Mouse (Mus musculus) liver, embryonic 16.5 days (tissue): ENCODE results near the gene 1700001C19Rik. TPM values are rescaled to one million over a fixed set of nuclear protein-coding genes. Genes with fewer than 3 reads are reported as not detected.
A peak's percentile ranks its signal among the peaks of the same experiment; 100 is the strongest.

Experiments
- ATAC-seq: fragments of 200-750 bp; cut with Nextera tagmentation; 2 replicates; pipeline ENCODE4 v1.8.0; 2017; ENCODE audit warnings: low read depth, mild to moderate bottlenecking, moderate number of reproducible peaks, moderate library complexity
- H3K27ac ChIP-seq: fragments of 300-500 bp; sonication (generic); 2 replicates; pipeline ENCODE4 v1.5.1; 2014; ENCODE audit warnings: mild to moderate bottlenecking, low read length
- H3K27me3 ChIP-seq: fragments of 300-500 bp; sonication (generic); 2 replicates; pipeline ENCODE4 v1.6.1; 2014; ENCODE audit warnings: low read depth, low read length, mixed read lengths; ENCODE audit not compliant: control insufficient read depth, insufficient read depth
- H3K36me3 ChIP-seq: fragments of 300-500 bp; sonication (generic); 2 replicates; pipeline ENCODE4 v1.6.1; 2014; ENCODE audit warnings: mild to moderate bottlenecking; ENCODE audit not compliant: control insufficient read depth, insufficient read depth
- H3K4me1 ChIP-seq: fragments of 300-500 bp; sonication (generic); 2 replicates; pipeline ENCODE4 v1.6.1; 2014; ENCODE audit warnings: low read depth, low read length, mixed read lengths; ENCODE audit not compliant: control insufficient read depth
- H3K4me2 ChIP-seq: fragments of 300-500 bp; sonication (generic); 2 replicates; pipeline ENCODE4 v1.6.1; 2014; ENCODE audit warnings: low read depth, low read length, mixed read lengths
- H3K4me3 ChIP-seq: fragments of 300-500 bp; sonication (generic); 2 replicates; pipeline ENCODE4 v1.5.1; 2014; ENCODE audit warnings: low read depth, mild to moderate bottlenecking, low read length
- H3K9ac ChIP-seq: fragments of 300-500 bp; sonication (generic); 2 replicates; pipeline ENCODE4 v1.6.1; 2014; ENCODE audit warnings: low read depth, low read length
- H3K9me3 ChIP-seq: fragments of 300-500 bp; sonication (generic); replicated peaks from 2 replicates; pipeline ENCODE4 v1.6.1; 2016; ENCODE audit warnings: low read length; ENCODE audit not compliant: control insufficient read depth
- WGBS: fragments of 180-500 bp; shearing (Covaris S2); extraction: QIAGEN DNeasy Blood & Tissue Kit; methylation state at CpG from one replicate; pipeline ENCODE4 v1.1.7; 2014; ENCODE audit not compliant: insufficient replicate concordance; 5-methylcytosine and 5-hydroxymethylcytosine counted together
- polyA plus RNA-seq: library from polyadenylated mRNA; unstranded; fragments of >200 nt; fragmentation: Nextera tagmentation; extraction: Ambion mirVana; gene quantifications from 2 replicates; pipeline ENCODE4 v1.2.1, GENCODE M21; 2015

The 1700001C19Rik gene
- polyA plus RNA-seq, 1 experiment from 2014 or later, result 2.3 TPM

DNA sequence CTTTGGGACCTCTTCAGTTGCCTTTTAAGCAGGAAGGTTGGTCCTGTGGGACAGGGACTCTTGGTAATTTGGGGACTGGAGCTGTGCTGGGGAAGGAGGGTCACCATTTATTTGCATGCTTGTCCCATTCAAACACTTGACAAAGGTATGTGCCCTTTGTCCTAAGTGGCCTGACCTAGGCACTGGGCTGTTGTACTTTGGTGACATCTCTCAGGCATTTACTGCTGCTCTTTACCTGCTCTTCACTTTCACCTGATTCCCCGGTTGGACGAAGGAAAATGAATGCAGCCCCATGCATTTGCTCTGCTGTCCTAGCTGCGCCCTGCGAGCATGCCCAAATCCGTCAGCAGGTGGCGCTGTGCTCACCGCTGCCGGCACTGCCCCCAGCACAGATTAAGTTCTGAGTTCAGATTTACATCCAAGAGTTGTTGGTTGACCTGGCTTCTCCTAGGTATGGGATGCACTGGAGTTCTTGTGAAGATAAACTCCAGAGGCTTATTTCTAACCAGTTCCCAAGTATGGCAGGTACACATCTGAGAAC lies 36.3 kb upstream of the 1700001C19Rik start:
- H3K4me2 ChIP-seq, result no peak overlapping the region
- H3K27me3 ChIP-seq, result peaks cover 5% of the 10 kb centered on the region; the same call in 1 of the 2 replicates
- no peaks in the 10 kb centered on the region for H3K9me3 ChIP-seq
- peak overlapping the region; percentile 54 for H3K27ac ChIP-seq
- ATAC-seq, result peak; percentile 27
- H3K9ac ChIP-seq, result no peak overlapping the region
- H3K36me3 ChIP-seq, result no peaks in the 10 kb centered on the region
- 8% methylated on average over 8 of the region's 8 CpGs for WGBS
- H3K4me1 ChIP-seq, result peaks cover 6% of the 10 kb centered on the region; the same call in 1 of the 2 replicates
- no peak overlapping the region for H3K4me3 ChIP-seq

DNA sequence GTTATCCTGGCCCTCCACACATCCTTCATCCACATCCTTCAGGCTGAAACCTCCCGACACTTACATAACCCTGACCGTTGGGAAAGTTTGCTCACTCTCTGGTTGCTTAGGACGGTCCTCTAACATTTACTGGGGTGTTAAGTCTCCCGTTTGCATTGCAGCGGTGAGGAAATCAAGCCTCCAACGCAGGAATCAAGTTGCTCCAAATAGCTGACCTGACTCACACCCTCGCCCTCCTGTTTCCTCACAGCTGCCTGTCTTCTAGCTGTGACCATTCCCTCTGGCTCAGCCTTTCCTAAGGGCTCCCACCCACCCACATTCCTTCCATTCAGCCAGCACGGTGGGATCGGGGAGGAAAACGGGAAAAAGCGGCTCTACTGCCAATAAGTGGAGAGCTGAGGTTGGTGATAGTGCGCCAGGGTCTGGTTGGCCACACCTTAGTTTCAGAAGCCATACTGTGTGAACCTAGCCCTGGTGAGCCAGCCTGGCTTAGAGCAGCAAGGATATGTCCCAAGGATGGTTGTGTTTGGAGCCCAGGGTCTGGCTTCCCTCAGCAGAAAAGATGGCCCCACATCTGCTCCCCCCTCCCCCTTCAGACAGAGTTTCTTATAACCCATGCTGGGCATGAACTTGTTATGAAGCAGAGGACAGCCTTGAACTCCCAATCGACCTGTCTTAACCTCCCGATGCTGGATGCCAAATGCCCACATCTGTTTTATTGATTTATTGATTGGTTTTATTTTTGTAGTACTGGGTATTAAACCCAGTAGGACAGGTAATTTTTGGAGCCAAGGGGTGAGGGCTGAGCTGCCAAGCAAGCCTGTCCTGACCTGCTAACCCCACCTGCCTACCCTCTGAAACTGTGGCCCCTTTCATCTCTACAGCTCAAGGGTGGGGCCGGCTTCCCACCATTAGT lies 35.5 kb upstream of the 1700001C19Rik start:
- Histone ChIP-seq H3K9me3 (no peaks in the 10 kb centered on the region), H3K36me3 (no peaks in the 10 kb centered on the region), H3K9ac (no peak overlapping the region), H3K4me3 (no peak overlapping the region), H3K4me1 (peaks cover 6% of the 10 kb centered on the region; the same call in 1 of the 2 replicates), H3K27me3 (peaks cover 12% of the 10 kb centered on the region), H3K27ac (peak overlapping the region; percentile 54), H3K4me2 (no peak overlapping the region)
- WGBS, result 30% methylated on average over 15 of the region's 15 CpGs
- no peak; the same call in 1 of the 2 replicates for ATAC-seq

DNA sequence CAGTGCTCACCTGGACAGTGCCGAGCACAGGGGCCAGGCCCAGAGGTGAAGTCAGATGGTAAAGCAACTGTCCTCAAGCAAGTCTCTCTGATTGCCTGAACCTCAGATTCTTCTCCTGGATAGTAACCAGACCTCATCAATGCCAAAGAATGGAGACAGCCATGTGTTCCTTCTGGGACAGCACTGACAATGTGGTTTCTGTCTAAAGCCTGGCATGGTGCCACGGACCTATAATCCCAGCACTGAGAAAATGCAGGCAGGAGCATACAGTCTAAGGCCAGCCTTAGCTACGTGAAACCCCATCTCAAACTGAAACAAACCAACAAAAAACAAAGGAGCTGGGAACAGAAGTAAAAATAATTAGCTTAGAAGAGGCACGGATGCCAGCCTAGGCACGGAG lies 33.5 kb upstream of the 1700001C19Rik start:
- peaks cover 14% of the 10 kb centered on the region for H3K27me3 ChIP-seq
- no peaks in the 10 kb centered on the region for H3K36me3 ChIP-seq
- H3K4me1 ChIP-seq, result peaks cover 6% of the 10 kb centered on the region; the same call in 1 of the 2 replicates
- no peak overlapping the region for H3K9ac ChIP-seq
- WGBS, result 79% methylated on average over 5 of the region's 5 CpGs
- H3K4me3 ChIP-seq, result no peak overlapping the region
- no peak overlapping the region for H3K27ac ChIP-seq
- H3K4me2 ChIP-seq, result no peak overlapping the region
- no peak for ATAC-seq
- no peaks in the 10 kb centered on the region for H3K9me3 ChIP-seq

DNA sequence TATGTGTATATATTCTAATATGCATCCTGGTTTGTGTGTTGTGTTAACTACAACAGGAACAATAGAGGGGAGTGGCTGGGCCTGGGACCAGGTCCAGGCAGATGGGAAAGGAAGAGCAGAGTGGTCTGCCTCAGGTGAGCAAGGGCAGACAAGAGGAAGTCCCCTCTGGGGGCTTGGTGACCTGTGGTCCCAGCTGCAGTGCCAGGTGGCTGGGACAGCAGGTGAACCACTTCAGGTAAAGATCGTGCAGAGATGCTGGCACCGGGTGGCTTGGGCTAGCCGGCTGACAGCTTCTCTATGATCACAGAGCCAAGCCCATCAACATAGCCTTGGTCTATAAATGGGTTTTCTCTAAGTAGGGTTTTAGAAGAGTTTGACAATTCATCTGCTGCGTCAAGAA lies 32.9 kb upstream of the 1700001C19Rik start:
- Histone ChIP-seq H3K9ac (no peak overlapping the region), H3K36me3 (no peaks in the 10 kb centered on the region), H3K4me1 (peaks cover 10% of the 10 kb centered on the region), H3K9me3 (no peaks in the 10 kb centered on the region), H3K27ac (no peak overlapping the region), H3K27me3 (peaks cover 14% of the 10 kb centered on the region), H3K4me2 (no peak overlapping the region), H3K4me3 (no peak overlapping the region)
- 63% methylated on average over 4 of the region's 4 CpGs for WGBS
- no peak for ATAC-seq

DNA sequence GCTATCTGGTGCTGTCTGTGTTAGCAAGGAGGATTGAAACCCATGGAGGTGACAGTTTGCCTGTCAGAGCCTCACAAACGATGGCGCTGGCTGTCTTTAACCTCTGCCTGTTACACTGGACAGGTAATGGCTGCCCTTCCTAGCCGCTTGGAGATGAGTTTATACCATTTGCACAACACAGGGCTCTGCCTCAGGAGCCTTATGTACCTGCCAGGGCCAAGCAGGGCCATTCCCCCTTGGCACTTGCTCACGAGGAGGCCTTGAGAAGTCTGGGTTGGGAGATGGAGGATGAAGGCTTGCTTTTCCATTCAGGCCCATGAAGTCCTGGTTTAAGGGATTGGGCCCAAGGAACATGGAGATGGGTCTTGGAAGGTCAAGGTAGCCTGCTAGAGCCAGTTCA lies 32.5 kb upstream of the 1700001C19Rik start:
- 66% methylated on average over 4 of the region's 4 CpGs for WGBS
- ATAC-seq, result no peak
- H3K36me3 ChIP-seq, result no peaks in the 10 kb centered on the region
- peaks cover 14% of the 10 kb centered on the region for H3K27me3 ChIP-seq
- H3K4me3 ChIP-seq, result no peak overlapping the region
- peaks cover 11% of the 10 kb centered on the region for H3K4me1 ChIP-seq
- no peaks in the 10 kb centered on the region for H3K9me3 ChIP-seq
- H3K9ac ChIP-seq, result no peak overlapping the region
- no peak overlapping the region for H3K27ac ChIP-seq
- H3K4me2 ChIP-seq, result no peak overlapping the region

DNA sequence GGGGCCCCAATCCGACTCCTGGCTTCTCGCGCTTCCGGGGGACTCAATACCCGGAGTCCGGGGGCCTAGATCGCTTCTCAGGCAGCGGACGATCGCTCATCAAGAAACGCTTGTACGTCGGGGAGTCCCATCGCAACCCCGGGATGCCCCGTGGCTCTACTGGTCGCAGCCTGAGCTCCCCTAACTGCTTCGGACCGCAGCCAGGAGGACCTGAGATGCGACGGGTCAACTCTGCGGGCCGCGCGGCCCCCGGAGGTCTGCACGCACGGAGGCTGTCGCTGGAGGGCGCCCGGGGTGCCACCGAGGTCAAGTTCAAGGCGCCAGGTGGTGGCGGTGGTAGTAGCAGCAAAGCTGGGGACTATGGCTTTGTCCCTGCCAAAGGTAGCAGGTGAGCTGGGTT lies 31.3 kb upstream of the 1700001C19Rik start:
- Histone ChIP-seq H3K36me3 (no peaks in the 10 kb centered on the region), H3K4me2 (peak overlapping the region; percentile 38), H3K27ac (no peak overlapping the region), H3K9ac (no peak overlapping the region), H3K4me3 (peak overlapping the region; percentile 25), H3K9me3 (no peaks in the 10 kb centered on the region), H3K4me1 (peaks cover 12% of the 10 kb centered on the region), H3K27me3 (peaks cover 14% of the 10 kb centered on the region)
- WGBS, result 23% methylated on average over 34 of the region's 34 CpGs
- no peak for ATAC-seq

DNA sequence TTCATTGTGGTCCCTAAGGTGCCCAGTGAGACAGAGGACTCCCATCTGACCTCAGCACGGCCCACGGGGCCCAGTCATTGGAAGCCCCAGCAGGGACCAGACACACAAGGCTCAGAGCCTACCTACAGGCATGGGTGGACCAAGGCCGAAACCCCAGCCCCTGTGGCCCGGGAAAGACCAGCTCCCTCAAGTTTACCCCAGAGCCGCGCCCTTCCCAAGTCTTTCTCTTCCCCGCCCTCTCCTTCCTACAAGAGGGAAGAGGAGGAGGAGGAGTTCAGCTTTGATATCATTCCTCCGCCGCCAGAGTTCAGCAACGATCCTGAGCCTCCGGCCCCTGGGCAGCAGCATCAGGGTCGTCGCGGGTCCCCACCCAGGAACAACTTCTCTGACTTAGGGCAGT lies 30.9 kb upstream of the 1700001C19Rik start:
- H3K4me1 ChIP-seq, result peaks cover 14% of the 10 kb centered on the region

DNA sequence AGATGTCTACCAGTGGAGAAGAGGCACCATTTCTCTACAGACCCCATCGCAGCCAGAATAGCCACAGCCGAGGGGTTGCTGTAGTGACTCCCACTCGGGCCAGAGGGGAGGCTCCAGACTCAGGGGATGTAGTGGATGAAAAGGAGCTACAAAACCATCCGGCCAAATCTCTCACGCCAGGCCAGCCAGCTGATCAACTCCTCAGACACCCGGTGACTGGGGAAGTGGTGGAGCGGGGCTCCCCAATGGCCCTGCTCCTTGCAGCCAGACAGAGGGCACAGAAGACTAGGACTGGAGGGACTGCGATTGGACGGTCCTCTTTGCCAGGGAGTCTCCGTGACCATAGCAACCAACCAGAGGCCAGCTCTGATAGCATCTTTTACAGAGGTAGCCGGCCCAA lies 30.5 kb upstream of the 1700001C19Rik start:
- no peaks in the 10 kb centered on the region for H3K36me3 ChIP-seq
- no peak overlapping the region for H3K9ac ChIP-seq
- H3K27ac ChIP-seq, result no peak overlapping the region
- WGBS, result 65% methylated on average over 11 of the region's 11 CpGs
- H3K4me3 ChIP-seq, result no peak overlapping the region
- H3K4me1 ChIP-seq, result peaks cover 16% of the 10 kb centered on the region
- peaks cover 14% of the 10 kb centered on the region for H3K27me3 ChIP-seq
- no peaks in the 10 kb centered on the region for H3K9me3 ChIP-seq
- ATAC-seq, result no peak
- no peak overlapping the region for H3K4me2 ChIP-seq

More for the DNA sequence above, 30.9 kb upstream of the 1700001C19Rik start:
- H3K27ac ChIP-seq, result no peak overlapping the region
- no peaks in the 10 kb centered on the region for H3K9me3 ChIP-seq
- peaks cover 14% of the 10 kb centered on the region for H3K27me3 ChIP-seq
- peak overlapping the region; percentile 25; the same call in 1 of the 2 replicates for H3K4me3 ChIP-seq
- no peak overlapping the region for H3K9ac ChIP-seq
- peak overlapping the region; percentile 38 for H3K4me2 ChIP-seq
- H3K36me3 ChIP-seq, result no peaks in the 10 kb centered on the region
- no peak for ATAC-seq
- WGBS, result 27% methylated on average over 13 of the region's 14 CpGs

DNA sequence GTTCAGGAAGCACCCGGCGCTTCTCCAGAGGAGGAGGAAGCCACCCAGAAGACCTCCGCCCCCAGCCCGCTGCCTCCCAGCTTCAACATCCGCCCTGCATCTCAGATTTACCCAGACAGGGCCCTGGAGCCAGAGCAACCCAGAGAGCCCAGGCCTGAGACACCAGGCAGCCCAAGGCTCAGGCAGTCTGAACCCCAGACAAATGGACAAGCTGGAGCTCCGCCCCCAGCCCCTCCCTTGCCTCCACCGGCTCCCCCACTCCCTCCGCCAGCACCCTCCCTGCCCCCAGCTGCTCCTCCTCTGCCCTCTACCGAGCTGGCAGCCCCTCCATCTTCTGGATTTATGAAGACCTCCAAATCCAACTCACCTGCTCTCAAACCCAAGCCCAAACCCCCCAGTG lies 29.1 kb upstream of the 1700001C19Rik start:
- ATAC-seq, result no peak
- WGBS, result 42% methylated on average over 9 of the region's 9 CpGs
- Histone ChIP-seq H3K4me3 (no peak overlapping the region), H3K4me2 (no peak overlapping the region), H3K36me3 (no peaks in the 10 kb centered on the region), H3K4me1 (peaks cover 18% of the 10 kb centered on the region), H3K9me3 (no peaks in the 10 kb centered on the region), H3K27me3 (peaks cover 14% of the 10 kb centered on the region), H3K27ac (no peak overlapping the region), H3K9ac (no peak overlapping the region)
